Mouse (Mus musculus) common myeloid progenitor, adult 5-6 weeks (primary cell): ENCODE measurements around the gene Schip1. TPM values are rescaled to one million over a fixed set of nuclear protein-coding genes. Genes with fewer than 3 reads are reported as not detected.
A peak's percentile ranks its signal among the peaks of the same experiment; 100 is the strongest.

Experiments
- ATAC-seq: replicated peaks from 2 replicates; pipeline ENCODE4 v1.8.0; 2016; ENCODE audit warnings: low read depth, mild to moderate bottlenecking, moderate TSS enrichment, inconsistent platforms; ENCODE audit not compliant: poor library complexity, severe bottlenecking
- total RNA-seq: library from RNA; stranded (forward); fragments of 200-1000, 187-1606 nt; gene quantifications from 2 replicates; pipeline ENCODE4 v1.2.3, GENCODE M21; 2017

Gene Schip1
- total RNA-seq, 1 experiment from 2014 or later, result 0.91 TPM

- ATAC-seq, result no peak
Measured at GRCm38 (mm10) chr3:68453266-68453665, 388.7 kb downstream of the Schip1 start.

DNA sequence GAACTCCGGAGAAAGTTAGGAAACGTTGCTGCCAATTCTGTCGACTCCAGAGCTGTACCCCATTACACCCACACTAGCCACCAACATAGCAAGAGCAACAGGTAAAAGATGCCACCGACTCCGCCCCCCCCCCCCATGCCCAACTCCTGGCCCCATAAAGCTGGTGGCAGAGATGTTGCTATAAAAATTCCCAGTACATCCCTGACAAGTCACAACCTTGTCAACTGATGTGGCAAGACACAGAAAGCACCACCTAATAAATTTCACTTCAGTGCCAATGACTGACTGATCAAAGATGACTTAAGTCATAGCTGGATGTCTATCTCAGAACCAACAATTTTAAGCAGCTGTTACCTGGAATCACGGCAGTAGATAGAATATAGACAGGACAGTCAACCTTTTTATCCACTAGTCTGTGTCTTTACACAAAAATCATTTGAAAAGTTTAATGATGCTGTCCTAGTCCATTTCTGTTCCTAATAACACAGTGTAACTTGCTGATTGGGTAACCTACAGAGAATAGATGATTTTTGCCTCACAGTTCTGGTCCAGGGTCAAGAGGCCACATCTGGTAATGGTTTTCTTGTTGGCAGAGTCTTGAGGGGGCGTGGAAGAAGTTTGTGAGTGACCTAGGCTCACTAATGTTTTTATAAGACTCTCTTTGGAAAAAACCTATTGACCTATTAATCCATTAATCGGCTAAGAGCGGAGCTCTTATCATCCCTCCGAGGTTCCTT, 389.3 kb downstream of the Schip1 start:
- ATAC-seq, result no peak

- ATAC-seq, result no peak
Measured at GRCm38 (mm10) chr3:68466643-68467042, 402.0 kb downstream of the Schip1 start.

DNA sequence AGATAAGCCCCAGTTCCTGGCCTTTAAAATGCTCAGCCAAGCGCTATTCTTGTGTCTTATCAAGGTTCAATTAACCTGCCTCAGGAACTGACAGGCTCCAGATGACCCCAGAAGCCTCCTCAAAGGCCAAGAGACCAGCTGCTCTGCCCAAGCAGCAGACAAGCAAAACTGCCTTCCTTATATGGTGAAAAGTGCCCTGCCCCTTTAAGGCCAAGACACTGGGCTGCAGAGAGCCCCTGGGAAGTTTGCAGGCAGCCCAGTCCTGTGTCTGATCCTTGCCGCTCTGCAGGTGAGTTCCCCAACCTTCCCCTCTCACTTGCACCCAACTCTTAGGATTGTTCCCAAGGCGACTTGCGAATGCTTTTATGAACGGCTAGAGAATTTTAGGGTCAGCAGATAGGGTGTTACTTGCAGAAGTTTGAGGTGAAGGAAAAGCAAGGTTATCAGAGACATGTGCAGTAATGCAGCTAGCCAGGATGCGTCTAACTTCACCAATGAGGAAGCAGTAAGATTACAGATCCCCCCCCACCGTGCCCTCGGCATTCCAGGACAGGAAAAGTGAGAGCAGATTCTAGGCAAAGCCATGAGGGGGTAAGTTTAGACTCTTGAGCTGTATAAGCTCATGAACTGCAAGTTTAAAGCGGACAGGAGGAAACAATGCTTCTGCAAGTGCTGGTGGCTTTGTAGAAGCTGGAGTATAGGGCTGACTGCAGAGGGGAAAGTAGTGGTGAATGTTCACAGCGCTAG, 403.5 kb downstream of the Schip1 start:
- peak; percentile 36; the same call in 1 of the 2 replicates for ATAC-seq

DNA sequence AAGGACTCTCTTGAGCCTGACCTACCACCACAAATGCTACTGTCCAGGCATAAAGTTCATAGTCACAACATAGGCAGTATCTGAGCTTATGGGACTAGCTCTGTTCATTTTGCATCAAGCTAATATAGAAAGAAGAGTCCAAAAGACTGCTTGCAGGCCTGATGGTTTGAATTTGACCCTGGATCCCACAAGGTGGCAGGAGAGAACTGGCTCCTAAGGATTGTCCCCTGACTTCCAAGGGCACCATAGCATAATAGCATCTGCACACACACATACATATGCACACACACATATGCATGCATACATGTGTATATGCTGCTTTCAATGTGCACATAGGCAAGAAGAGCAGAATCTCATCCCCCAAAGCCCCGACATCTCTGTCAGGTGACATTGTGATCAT, 405.0 kb downstream of the Schip1 start:
- no peak for ATAC-seq

- no peak for ATAC-seq
Measured at GRCm38 (mm10) chr3:68470061-68470460, 405.5 kb downstream of the Schip1 start.

- no peak for ATAC-seq
Measured at GRCm38 (mm10) chr3:68470622-68471021, 406.0 kb downstream of the Schip1 start.

GRCm38 (mm10) chr3:68476336-68476735, 411.7 kb downstream of the Schip1 start:
- no peak for ATAC-seq

GRCm38 (mm10) chr3:68477478-68477877, 412.9 kb downstream of the Schip1 start:
- ATAC-seq, result no peak

DNA sequence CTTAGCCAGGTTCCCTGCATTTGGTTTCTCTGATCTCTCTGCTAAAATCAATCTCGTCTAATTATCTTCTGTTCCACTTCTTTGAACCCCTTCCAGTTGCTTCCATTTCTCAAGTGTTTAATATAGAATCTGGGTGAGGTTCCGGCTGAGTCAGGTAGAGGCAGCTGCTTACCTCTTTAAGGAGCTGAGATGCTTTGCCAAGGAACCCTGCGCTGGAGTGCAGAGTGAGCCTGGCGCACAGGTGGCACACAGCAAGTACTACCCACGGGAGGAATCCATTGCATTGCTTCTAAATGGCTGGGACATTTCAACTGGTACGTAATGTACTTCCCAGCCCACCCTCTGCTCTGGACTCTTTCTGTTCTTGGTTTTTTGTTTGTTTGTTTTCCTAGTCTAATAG, 414.7 kb downstream of the Schip1 start:
- no peak for ATAC-seq

GRCm38 (mm10) chr3:68483517-68483916, 418.9 kb downstream of the Schip1 start:
- no peak for ATAC-seq

DNA sequence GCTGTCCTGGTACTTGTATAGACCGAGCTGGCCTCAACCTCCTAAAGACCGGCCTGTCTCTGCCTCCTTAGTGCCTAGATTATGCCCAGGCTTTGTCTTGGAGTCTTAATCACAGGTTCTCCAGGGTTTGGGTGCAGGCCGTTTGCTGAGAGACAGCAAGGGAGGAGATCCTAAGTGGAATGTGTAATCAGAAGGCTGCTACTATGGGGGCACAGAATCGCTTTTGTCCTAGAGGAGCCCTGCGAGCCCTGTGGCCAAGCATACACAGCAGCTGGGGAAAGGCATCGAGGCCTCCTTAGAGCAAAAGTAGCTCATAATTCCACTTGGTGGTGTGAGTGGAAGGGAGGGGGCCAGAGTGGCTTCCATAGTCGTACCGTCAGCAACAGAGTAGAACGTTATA, 419.4 kb downstream of the Schip1 start:
- ATAC-seq, result no peak

DNA sequence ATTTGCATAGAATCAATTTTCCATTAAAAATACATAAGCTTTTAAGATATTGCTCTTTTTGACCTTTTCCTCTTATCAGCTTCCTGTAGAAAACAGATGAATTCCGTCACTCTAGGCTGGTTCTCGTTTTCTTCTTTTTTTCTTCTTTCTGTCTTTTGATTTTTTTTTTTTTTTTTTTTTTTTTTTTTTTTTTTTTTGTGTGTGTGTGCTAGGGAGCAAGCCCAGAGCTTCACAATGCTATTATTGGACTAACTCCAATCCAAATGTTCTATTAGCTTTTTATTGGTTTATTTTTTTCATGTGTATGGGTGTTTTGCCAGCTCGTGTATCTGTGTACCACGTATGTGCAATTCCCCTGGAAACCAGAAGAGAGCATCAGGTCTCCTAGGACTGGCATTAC, 420.0 kb downstream of the Schip1 start:
- ATAC-seq, result no peak

DNA sequence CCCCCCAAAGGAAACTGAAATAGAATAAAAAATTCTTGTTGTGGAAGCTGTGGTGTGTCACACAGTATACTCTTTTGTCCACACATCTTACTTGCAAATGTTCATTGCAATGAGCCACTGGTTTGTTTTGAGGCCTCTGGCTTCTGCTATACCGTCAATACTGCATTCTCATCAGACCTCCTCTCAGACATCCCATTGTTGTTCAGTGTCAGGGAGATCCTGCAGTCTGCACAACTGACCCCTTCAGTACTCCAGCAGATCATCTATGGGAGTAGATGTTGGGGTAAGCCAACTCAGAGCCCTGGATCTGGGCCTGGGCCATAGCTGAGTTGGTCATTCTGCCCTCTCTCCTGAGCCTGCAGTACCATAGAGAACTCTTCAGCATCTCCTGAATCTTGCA, 423.0 kb downstream of the Schip1 start:
- ATAC-seq, result no peak

GRCm38 (mm10) chr3:68488316-68488715, 423.7 kb downstream of the Schip1 start:
- no peak for ATAC-seq

- ATAC-seq, result no peak
Measured at GRCm38 (mm10) chr3:68491516-68491915, 426.9 kb downstream of the Schip1 start.

GRCm38 (mm10) chr3:68492066-68492465, 427.5 kb downstream of the Schip1 start:
- ATAC-seq, result no peak

GRCm38 (mm10) chr3:68492513-68492912, 427.9 kb downstream of the Schip1 start:
- no peak for ATAC-seq

DNA sequence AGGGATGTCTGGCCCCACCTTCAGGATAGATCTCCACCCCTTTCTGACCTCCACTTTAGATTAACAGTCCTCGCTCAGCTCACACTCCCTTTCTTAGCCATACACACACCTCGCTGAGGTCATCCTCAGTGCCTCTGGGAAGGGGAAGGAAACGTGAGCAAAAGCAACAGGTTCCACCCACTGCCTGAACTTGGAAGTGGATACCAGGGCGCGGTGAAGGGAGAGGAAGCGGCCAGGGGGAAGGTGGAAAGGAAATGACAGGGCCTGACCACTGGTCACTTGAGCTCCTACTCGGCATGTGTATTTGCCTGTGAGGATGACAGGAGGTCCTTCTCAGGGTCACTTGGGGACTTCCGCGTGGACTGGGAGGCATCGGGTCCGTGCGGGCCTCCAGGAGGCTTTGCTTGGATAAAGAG, 428.6 kb downstream of the Schip1 start:
- ATAC-seq, result peak; percentile 46

GRCm38 (mm10) chr3:68493586-68494295, 429.1 kb downstream of the Schip1 start:
- peak; percentile 23 for ATAC-seq
